Mouse (Mus musculus) heart, embryonic 13.5 days (tissue): ENCODE measurements around the gene Colq. TPM values are rescaled to one million over a fixed set of nuclear protein-coding genes. Genes with fewer than 3 reads are reported as not detected.
A peak's percentile ranks its signal among the peaks of the same experiment; 100 is the strongest.
"Not testable (repeated sequence)": the region's sequence is repeated elsewhere in the genome, so short reads cannot be mapped to it uniquely, and the experiment has no call there.

Source experiments
- ATAC-seq: fragments of 200-750 bp; cut with Nextera tagmentation; 2 replicates; pipeline ENCODE4 v1.8.0; 2017; ENCODE audit warnings: moderate TSS enrichment; ENCODE audit not compliant: insufficient number of reproducible peaks, low FRiP score, low TSS enrichment; ENCODE audit errors: extremely low read depth
- H3K27ac ChIP-seq: fragments of 300-500 bp; sonication (generic); replicated peaks from 2 replicates; pipeline ENCODE4 v1.5.1; 2015; ENCODE audit warnings: moderate library complexity, mild to moderate bottlenecking, inconsistent platforms
- H3K27me3 ChIP-seq: fragments of 300-500 bp; sonication (generic); replicated peaks from 2 replicates; pipeline ENCODE4 v1.6.1; 2015; ENCODE audit warnings: mild to moderate bottlenecking, inconsistent platforms
- H3K36me3 ChIP-seq: fragments of 300-500 bp; sonication (generic); 2 replicates; pipeline ENCODE4 v1.6.1; 2015; ENCODE audit warnings: mild to moderate bottlenecking, inconsistent platforms
- H3K4me1 ChIP-seq: fragments of 300-500 bp; sonication (generic); 2 replicates; pipeline ENCODE4 v1.6.1; 2015; ENCODE audit warnings: inconsistent platforms
- H3K4me2 ChIP-seq: fragments of 300-500 bp; sonication (generic); 2 replicates; pipeline ENCODE4 v1.6.1; 2015; ENCODE audit warnings: inconsistent platforms, mild to moderate bottlenecking, moderate library complexity
- H3K4me3 ChIP-seq: fragments of 300-500 bp; sonication (generic); 2 replicates; pipeline ENCODE4 v1.5.1; 2015; ENCODE audit warnings: moderate library complexity, mild to moderate bottlenecking, inconsistent platforms
- H3K9ac ChIP-seq: fragments of 300-500 bp; sonication (generic); 2 replicates; pipeline ENCODE4 v1.6.1; 2015; ENCODE audit warnings: inconsistent platforms, mild to moderate bottlenecking, moderate library complexity
- H3K9me3 ChIP-seq: fragments of 300-500 bp; sonication (generic); 2 replicates; pipeline ENCODE4 v1.6.1; 2016; ENCODE audit warnings: inconsistent platforms
- WGBS: fragments of 180-500 bp; shearing (Covaris S2); methylation state at CpG from one replicate; pipeline ENCODE4 v1.1.7; 2015; ENCODE audit warnings: mixed read lengths; 5-methylcytosine and 5-hydroxymethylcytosine counted together
- polyA plus RNA-seq: library from polyadenylated mRNA; unstranded; fragments of >200 nt; fragmentation: Nextera tagmentation; extraction: Ambion mirVana; gene quantifications from 2 replicates; pipeline ENCODE4 v1.2.1, GENCODE M21; 2015

The Colq gene
- polyA plus RNA-seq: 8.1 and 8.3 TPM in 2 replicates

DNA sequence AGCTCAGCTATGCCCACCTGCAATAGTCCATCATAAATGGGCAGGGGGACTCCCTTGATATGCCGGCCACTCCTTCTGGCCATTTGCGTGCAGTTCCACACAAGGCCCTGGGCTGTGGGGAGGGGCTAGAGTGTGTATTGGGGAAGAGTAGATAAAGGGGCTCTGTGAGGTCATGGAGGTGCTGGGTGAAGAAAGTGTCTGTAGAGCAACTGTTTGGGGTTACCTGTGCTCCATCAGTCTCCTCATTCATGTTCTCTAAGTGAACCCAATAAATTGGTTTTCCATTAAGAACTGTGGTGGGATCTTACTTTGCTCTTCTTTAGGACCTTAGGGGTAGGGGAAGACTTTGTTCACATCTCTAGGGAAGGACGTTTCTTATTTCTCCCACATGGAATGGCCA lies at the start of gene Colq:
Gene Colq (minus strand): TSS at position 101 of the 400 bp plus-strand sequence.
- Histone ChIP-seq H3K36me3 (no peaks in the 10 kb centered on the region), H3K27ac (no peak within 1 kb of the TSS), H3K9ac (no peak within 1 kb of the TSS), H3K4me2 (no peak within 1 kb of the TSS), H3K9me3 (no peaks in the 10 kb centered on the region), H3K27me3 (no peaks in the 10 kb centered on the region), H3K4me3 (no peak within 1 kb of the TSS), H3K4me1 (no peaks in the 10 kb centered on the region)
- 71% methylated on average over 3 of the region's 3 CpGs for WGBS
- ATAC-seq: no peak

DNA sequence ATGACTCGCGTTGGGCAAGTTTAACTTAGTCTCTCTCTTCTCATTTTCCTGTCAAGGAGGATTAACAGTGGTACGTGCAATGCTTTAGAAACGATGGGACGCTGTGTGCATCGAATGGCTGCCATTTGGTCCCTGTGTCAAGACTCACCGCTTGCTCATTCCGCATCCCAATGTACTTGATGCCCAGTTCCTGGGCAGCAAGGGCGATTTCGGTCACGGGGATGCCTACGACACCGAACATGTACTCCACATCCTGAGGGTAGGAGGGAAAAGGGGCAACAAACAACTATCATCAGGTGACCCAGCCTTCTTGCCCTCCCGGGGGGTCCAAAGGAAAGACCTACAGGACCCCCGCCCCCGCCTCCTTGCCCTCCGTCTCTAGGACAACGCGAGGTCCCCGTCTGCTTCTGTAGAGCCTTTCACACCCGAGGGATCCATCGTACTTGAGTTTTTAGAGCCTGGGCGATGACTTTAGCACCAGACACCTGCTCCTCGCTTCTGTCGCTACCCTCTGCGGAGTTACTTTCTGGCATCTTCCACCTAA lies 49.3 kb upstream of the Colq start, which contains the start of gene Gm49387:
Gene Gm49387 (minus strand): TSS at position 533 of the 544 bp plus-strand sequence.
- H3K4me1 ChIP-seq: peaks cover 15% of the 10 kb centered on the region
- H3K36me3 ChIP-seq: no peaks in the 10 kb centered on the region
- peak within 1 kb of the TSS; percentile 87 for H3K9ac ChIP-seq
- H3K4me2 ChIP-seq: peak within 1 kb of the TSS; percentile 92
- ATAC-seq: peak; percentile 9; the same call in 1 of the 2 replicates
- no peaks in the 10 kb centered on the region for H3K9me3 ChIP-seq
- peak within 1 kb of the TSS; percentile 81 for H3K4me3 ChIP-seq
- no peaks in the 10 kb centered on the region for H3K27me3 ChIP-seq
- peak within 1 kb of the TSS; percentile 90 for H3K27ac ChIP-seq
- WGBS: 4% methylated on average over 26 of the region's 26 CpGs

DNA sequence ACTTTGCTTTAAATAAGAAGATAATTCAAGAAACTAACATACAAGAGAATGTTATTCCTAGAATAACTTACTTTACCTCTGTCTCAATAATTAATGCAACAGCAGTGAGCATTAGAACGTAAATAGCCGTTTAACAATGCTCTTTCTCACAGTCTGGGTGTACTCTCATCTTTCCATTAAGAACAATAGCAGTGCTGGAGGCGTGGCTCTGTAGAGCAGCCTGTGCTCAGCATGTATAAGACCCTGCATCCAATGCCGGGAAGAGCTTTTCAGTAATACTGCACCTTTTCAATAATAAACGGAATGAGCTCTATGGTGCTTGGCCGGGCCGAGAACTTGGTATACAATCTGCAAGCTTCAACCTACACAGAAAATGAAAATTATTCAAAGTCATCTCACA lies 39.5 kb upstream of the Colq start:
- Histone ChIP-seq H3K4me2 (no peak overlapping the region), H3K4me1 (no peaks in the 10 kb centered on the region), H3K36me3 (peaks cover 9% of the 10 kb centered on the region), H3K27me3 (no peaks in the 10 kb centered on the region), H3K27ac (no peak overlapping the region), H3K9me3 (no peaks in the 10 kb centered on the region), H3K4me3 (no peak overlapping the region), H3K9ac (no peak overlapping the region)
- ATAC-seq: no peak
- 74% methylated on average over 7 of the region's 7 CpGs for WGBS

DNA sequence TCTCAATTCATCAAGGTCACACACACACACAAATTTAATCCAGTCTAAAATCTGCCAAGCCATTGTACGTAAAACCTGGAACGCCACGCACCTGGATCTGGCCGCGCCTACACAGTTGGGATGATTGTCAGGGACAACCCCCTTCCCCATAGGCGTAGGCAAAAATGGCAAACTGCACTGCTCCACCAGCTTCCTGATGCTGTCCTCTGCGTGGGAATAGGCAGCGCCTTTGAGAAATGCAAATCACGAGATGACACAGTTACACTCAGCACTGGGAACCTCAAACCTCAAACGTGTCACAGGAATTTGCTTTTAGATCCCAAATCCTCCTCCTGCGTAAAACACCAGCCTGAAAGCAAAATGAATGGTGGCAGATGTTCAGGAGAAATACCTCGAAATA lies 31.6 kb upstream of the Colq start:
- Histone ChIP-seq H3K36me3 (0 out of 2 replicates have a peak, but pooled peaks cover 7% of the 10 kb centered on the region), H3K4me3 (no peak overlapping the region), H3K4me1 (peaks cover 5% of the 10 kb centered on the region; the same call in 1 of the 2 replicates), H3K9ac (no peak overlapping the region), H3K4me2 (no peak overlapping the region), H3K9me3 (no peaks in the 10 kb centered on the region), H3K27me3 (no peaks in the 10 kb centered on the region), H3K27ac (no peak overlapping the region)
- WGBS: 81% methylated on average over 12 of the region's 12 CpGs
- ATAC-seq: no peak

DNA sequence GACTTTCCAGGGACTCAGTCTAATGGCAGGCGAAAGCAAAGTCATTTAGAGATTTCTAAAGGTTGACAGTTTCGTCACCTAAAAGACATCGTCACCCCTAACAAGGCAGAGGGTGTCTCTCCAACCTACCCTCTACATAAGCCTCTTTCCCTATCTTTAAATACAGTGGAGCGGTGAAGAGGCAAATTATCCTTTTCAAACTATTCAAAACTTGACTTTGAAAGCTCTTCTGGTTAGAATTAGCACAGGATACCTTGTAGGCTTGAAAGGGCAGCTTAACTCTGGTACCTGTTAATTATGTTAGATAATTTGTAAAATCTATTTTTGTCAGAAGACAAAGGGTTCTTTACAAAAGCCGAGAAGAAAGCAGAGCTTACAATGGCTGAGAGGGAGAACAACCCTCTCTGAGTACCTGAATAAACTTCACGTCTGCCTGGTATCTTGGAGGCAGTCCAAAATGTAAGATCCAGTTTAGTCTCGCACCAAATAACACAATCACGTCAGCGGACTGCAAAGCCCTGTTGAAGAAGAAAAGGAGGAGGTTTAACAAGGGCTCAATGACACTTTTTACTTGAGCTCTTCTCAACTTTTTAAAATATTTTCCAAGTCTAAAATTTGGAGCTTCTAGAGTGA lies 29.6 kb upstream of the Colq start:
- H3K36me3 ChIP-seq: peaks cover 7% of the 10 kb centered on the region; the same call in 1 of the 2 replicates
- no peaks in the 10 kb centered on the region for H3K9me3 ChIP-seq
- H3K9ac ChIP-seq: no peak overlapping the region
- no peak overlapping the region for H3K4me3 ChIP-seq
- WGBS: 63% methylated on average over 9 of the region's 9 CpGs
- H3K4me2 ChIP-seq: no peak overlapping the region
- no peak for ATAC-seq
- H3K27ac ChIP-seq: 0 out of 2 replicates have a peak overlapping the region, but pooled peaks have one; percentile 8
- peaks cover 5% of the 10 kb centered on the region; the same call in 1 of the 2 replicates for H3K4me1 ChIP-seq
- no peaks in the 10 kb centered on the region for H3K27me3 ChIP-seq

DNA sequence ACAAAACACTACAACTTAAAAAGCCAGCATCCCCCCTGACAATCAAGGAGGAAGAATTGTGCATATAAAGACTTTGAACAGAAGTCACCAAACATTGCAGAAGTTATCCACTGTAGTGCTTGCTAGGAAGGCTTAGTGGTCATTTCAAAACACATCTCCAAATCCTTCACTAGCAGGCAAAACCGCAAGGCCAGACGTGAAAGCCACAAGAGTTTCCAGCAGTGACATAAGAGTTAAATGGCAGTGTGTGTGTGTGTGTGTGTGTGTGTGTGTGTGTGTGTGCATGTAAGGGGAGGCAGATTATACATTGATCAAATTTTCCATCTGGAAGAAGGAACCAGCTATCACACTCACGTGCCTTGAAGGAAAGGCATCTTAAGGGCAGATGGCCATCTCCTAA lies 26.9 kb upstream of the Colq start:
- no peak for ATAC-seq
- Histone ChIP-seq H3K9me3 (no peaks in the 10 kb centered on the region), H3K27me3 (no peaks in the 10 kb centered on the region), H3K36me3 (peaks cover 23% of the 10 kb centered on the region), H3K4me3 (no peak overlapping the region), H3K27ac (no peak overlapping the region), H3K4me1 (peaks cover 5% of the 10 kb centered on the region; the same call in 1 of the 2 replicates), H3K4me2 (no peak overlapping the region), H3K9ac (no peak overlapping the region)
- 67% methylated on average over 3 of the region's 3 CpGs for WGBS

DNA sequence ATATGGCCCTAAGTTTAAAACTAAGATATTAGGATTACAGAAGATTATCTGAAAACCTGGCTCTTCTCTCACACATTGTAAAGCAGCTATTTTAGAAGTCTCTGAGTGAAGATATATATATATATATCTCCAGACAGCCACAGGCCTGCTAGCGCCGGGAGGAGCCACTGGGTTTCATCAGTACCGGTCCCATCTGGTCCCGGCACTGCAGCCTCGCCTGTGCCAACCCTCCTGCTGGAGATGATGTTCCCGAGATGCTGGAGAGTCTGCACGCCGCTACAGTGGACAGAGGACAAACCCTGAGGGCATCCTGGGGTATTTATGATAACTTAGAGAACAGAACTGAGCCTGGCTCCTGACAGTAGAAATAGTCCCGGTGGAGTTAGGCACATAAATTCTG lies 26.1 kb upstream of the Colq start:
- H3K27me3 ChIP-seq: no peaks in the 10 kb centered on the region
- WGBS: 70% methylated on average over 9 of the region's 9 CpGs
- ATAC-seq: no peak
- H3K4me3 ChIP-seq: no peak overlapping the region
- no peak overlapping the region for H3K4me2 ChIP-seq
- H3K36me3 ChIP-seq: peaks cover 26% of the 10 kb centered on the region
- no peaks in the 10 kb centered on the region for H3K9me3 ChIP-seq
- H3K9ac ChIP-seq: no peak overlapping the region
- peaks cover 5% of the 10 kb centered on the region; the same call in 1 of the 2 replicates for H3K4me1 ChIP-seq
- no peak overlapping the region for H3K27ac ChIP-seq

DNA sequence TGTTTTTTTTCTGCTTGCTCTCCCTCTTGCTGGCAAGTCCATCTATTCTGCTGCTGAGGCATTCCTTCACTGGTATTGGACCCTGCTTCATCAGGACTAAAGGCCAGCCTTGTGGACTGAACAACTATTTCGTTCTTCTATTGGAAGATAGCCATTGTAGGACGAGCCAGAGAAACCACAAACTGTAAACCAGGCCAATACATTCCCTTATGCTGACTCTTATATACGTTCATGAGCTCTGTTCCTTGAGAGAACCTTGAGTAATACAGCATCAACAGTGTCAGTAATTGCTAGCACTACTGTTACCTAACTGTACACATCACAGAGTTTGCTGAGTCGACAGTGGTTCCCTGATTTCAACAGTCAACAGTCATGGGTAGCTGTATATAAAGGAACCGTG lies 22.5 kb upstream of the Colq start:
- no peaks in the 10 kb centered on the region for H3K4me1 ChIP-seq
- no peak overlapping the region for H3K27ac ChIP-seq
- H3K36me3 ChIP-seq: peaks cover 24% of the 10 kb centered on the region
- no peak overlapping the region for H3K9ac ChIP-seq
- H3K4me2 ChIP-seq: no peak overlapping the region
- no peaks in the 10 kb centered on the region for H3K9me3 ChIP-seq
- 81% methylated on average over 5 of the region's 5 CpGs for WGBS
- no peak overlapping the region for H3K4me3 ChIP-seq
- no peaks in the 10 kb centered on the region for H3K27me3 ChIP-seq
- no peak for ATAC-seq

DNA sequence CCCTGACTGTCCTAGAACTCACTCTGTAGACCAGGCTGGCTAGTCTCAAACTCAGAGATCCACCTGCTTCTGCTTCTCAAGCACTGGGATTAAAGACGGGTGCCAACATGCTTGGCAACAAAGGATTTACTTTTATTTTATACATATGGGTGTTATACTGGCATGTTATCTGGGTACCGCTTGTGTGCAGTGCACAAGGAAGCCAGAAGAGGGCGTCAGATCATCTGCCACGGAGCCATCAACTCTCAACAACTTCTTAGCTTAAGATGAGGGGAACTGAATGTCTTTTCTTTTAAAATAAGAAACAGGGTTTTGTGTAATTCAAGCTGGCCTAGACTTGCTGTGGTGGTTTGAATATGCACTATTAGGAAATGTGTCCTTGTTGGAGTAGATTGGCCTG lies 20.8 kb upstream of the Colq start:
- no peak for ATAC-seq
- Histone ChIP-seq H3K4me2 (no peak overlapping the region), H3K9me3 (no peaks in the 10 kb centered on the region), H3K4me1 (no peaks in the 10 kb centered on the region), H3K27ac (no peak overlapping the region), H3K27me3 (no peaks in the 10 kb centered on the region), H3K4me3 (no peak overlapping the region), H3K36me3 (peaks cover 20% of the 10 kb centered on the region), H3K9ac (no peak overlapping the region)
- 60% methylated on average over 4 of the region's 4 CpGs for WGBS

DNA sequence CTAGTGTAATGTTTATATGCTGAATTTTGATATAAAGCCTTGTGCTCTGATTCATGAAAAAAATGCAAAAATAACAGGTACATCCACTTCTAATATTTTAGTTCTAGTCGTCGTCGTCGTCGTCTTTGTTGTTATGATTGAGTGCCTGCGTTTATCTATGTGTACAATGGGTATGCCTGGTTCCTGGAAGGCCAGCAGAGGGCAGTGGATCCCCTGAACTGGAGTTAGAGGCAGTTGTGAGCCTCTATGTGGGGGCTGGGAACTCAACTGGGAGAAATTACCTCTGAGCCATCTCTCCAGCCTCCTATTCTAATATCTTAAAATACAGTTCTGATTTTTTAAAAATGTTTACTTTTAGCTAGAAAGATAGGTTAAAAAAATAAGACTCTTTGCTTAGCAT lies 14.4 kb upstream of the Colq start:
- Histone ChIP-seq H3K9me3 (no peaks in the 10 kb centered on the region), H3K4me1 (no peaks in the 10 kb centered on the region), H3K9ac (no peak overlapping the region), H3K27ac (no peak overlapping the region), H3K36me3 (no peaks in the 10 kb centered on the region), H3K4me3 (no peak overlapping the region), H3K27me3 (no peaks in the 10 kb centered on the region), H3K4me2 (no peak overlapping the region)
- WGBS: 60% methylated on average over 6 of the region's 6 CpGs
- ATAC-seq: no peak

DNA sequence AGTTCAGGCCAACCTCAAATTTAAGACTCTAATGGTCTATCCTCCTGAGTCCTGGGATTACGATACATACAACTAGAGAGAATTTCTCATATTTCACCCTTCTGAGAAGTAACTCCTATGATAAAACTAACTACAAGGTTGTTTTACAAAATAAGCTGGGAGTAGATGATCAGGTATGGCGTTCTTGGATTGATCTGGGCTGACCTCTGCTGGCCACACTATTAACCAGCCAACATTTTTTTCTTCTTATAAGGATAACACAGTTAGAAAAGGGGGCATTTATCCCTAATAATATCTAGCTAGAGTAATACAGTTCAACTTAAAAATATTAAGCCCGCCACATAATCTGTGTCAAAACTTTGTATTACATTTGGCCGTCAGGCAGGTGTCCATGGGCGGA lies 13.8 kb upstream of the Colq start:
- no peak overlapping the region for H3K4me2 ChIP-seq
- no peak for ATAC-seq
- H3K36me3 ChIP-seq: no peaks in the 10 kb centered on the region

DNA sequence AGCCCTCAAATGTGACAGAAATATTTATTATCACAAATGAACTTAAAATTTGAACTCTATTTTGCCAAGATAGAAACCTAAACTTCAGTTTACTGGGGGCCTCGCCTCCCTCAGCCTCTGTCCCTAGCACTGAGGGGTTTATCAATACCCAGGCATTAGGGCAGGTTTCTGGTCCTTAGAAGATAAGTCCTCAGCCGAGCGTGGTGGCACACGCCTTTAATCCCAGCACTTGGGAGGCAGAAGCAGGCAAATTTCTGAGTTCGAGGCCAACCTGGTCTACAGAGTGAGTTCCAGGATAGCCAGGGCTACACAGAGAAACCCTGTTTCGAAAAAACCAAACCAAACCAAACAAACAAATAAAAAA lies 11.5 kb upstream of the Colq start:
- H3K4me2 ChIP-seq, H3K9ac ChIP-seq, H3K4me3 ChIP-seq, H3K4me1 ChIP-seq, H3K27ac ChIP-seq, H3K9me3 ChIP-seq, ATAC-seq, H3K36me3 ChIP-seq, H3K27me3 ChIP-seq: not testable (repeated sequence)
- 73% methylated on average over 6 of the region's 6 CpGs for WGBS

More for the DNA sequence above, 13.8 kb upstream of the Colq start:
- no peaks in the 10 kb centered on the region for H3K9me3 ChIP-seq
- no peak overlapping the region for H3K4me3 ChIP-seq
- WGBS: 62% methylated on average over 5 of the region's 5 CpGs
- H3K9ac ChIP-seq: no peak overlapping the region
- H3K27me3 ChIP-seq: no peaks in the 10 kb centered on the region
- H3K4me1 ChIP-seq: no peaks in the 10 kb centered on the region
- H3K27ac ChIP-seq: no peak overlapping the region
